Mouse (Mus musculus) MEL (cell line): ENCODE data around the gene Lcn2.

ENCODE experiments used
- CHD2 ChIP-seq: IDR thresholded peaks from 2 replicates; pipeline ENCODE4 v1.6.1; 2011; ENCODE audit warnings: low read length, improper control_type of control experiment
- CTCF ChIP-seq, 3 experiments: IDR thresholded peaks in 2 of 3; conservative IDR thresholded peaks in 1 of 3; 2 replicates each; pipeline ENCODE4 v1.5.1; 2011 to 2012; ENCODE audit warnings: low read length in 3 of 3, low read depth in 2 of 3, mild to moderate bottlenecking in 2 of 3, improper control_type of control experiment in 1 of 3, inconsistent platforms in 1 of 3, mixed read lengths in 1 of 3, moderate library complexity in 1 of 3; ENCODE audit not compliant: control insufficient read depth in 1 of 3, insufficient read depth in 1 of 3, poor library complexity in 1 of 3, severe bottlenecking in 1 of 3
- E2F4 ChIP-seq: IDR thresholded peaks from 2 replicates; pipeline ENCODE4 v1.6.1; 2011; ENCODE audit warnings: low read depth, low read length, improper control_type of control experiment, borderline replicate concordance
- EP300 ChIP-seq, 2 experiments: IDR thresholded peaks; 2 replicates each; pipeline ENCODE4 v1.6.1; 2011; ENCODE audit warnings: improper control_type of control experiment in 2 of 2, low read length in 2 of 2, low read depth in 1 of 2, mild to moderate bottlenecking in 1 of 2
- HCFC1 ChIP-seq: IDR thresholded peaks from 2 replicates; pipeline ENCODE4 v1.6.1; 2012; ENCODE audit warnings: low read depth, mild to moderate bottlenecking, inconsistent platforms, low read length, improper control_type of control experiment, moderate library complexity
- MAFK ChIP-seq: IDR thresholded peaks from 2 replicates; pipeline ENCODE4 v1.6.1; 2011; ENCODE audit warnings: low read depth, mild to moderate bottlenecking, low read length, improper control_type of control experiment, borderline replicate concordance
- MAZ ChIP-seq: IDR thresholded peaks from 2 replicates; pipeline ENCODE4 v1.6.1; 2012; ENCODE audit warnings: low read depth, mild to moderate bottlenecking, inconsistent platforms, low read length, improper control_type of control experiment
- POLR2A ChIP-seq, 2 experiments: IDR thresholded peaks; 2 replicates each; pipeline ENCODE4 v1.6.1; 2011 to 2012; ENCODE audit warnings: low read length in 2 of 2, mild to moderate bottlenecking in 2 of 2, control low read depth in 1 of 2, improper control_type of control experiment in 1 of 2, low read depth in 1 of 2, moderate library complexity in 1 of 2; ENCODE audit not compliant: control insufficient read depth in 1 of 2, insufficient read depth in 1 of 2, poor library complexity in 1 of 2
- RCOR1 ChIP-seq: IDR thresholded peaks from 2 replicates; pipeline ENCODE4 v1.6.1; 2012; ENCODE audit warnings: low read depth, mild to moderate bottlenecking, inconsistent platforms, low read length, improper control_type of control experiment
- TBP ChIP-seq: IDR thresholded peaks from 2 replicates; pipeline ENCODE4 v1.8.0; 2011; ENCODE audit warnings: low read depth, low read length, improper control_type of control experiment
- USF1 ChIP-seq: IDR thresholded peaks from 2 replicates; pipeline ENCODE4 v1.6.1; 2014; ENCODE audit warnings: low read depth, mild to moderate bottlenecking, inconsistent platforms, low read length, improper control_type of control experiment, moderate library complexity
- ZMIZ1 ChIP-seq: IDR thresholded peaks from 2 replicates; pipeline ENCODE4 v1.6.1; 2012; ENCODE audit warnings: low read depth, mild to moderate bottlenecking, inconsistent platforms, low read length, improper control_type of control experiment, moderate library complexity

DNA sequence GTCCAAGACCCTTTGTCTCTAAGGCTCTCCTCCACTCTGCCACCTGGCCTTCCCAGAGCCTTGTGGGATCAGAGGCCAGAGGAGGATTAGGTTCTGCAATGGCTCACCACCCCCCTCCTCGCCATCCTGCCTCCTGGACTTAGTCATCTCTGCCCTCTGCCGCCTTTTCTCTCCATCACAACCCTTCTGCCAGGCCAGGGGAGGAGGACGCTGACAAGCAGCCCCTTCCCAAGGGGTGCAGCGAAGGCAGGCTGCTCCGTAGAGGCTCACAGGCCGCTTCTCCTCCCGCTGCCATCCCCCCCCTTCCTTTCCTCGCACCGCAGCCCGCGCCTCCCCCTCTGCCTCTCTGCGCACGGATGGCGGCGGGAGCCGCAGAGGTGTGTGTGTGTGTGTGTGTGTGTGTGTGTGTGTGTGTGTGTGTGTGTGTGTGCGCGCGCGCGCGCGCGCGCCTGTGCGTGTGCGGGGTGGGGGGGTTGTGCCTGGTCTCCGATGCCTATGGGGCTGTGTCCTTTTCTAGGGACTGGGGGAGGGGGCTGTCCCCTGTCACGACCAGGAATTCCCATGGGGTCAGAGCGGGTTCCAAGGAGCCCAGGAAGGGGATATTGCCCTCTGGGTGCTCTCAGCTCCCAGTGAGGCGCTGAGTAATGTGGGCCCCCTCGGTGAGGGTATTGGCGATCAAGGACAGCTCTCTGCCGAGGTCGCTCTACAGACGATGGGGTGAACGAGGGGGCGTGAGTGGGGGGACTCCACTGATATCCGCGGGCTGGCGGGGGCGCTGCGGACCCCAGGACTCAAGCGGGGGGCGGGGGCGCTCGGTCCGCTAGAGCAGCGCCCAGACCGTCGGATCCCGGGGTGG, 35.7 kb downstream of the Lcn2 start, which contains the start of gene Ciz1:
- TF ChIP-seq POLR2A (IDR thresholded peaks at IDR 0.05; ENCODE audit: control insufficient read depth in 1 of 2, insufficient read depth in 1 of 2, low read depth in 1 of 2, low read length in 2 of 2, poor library complexity in 1 of 2) (no peak), CTCF (IDR thresholded peaks at IDR 0.05 in 2 of 3, conservative IDR thresholded peaks at IDR 0.05 in 1 of 3; ENCODE audit: control insufficient read depth in 1 of 3, insufficient read depth in 1 of 3, low read depth in 2 of 3, low read length in 3 of 3, poor library complexity in 1 of 3, severe bottlenecking in 1 of 3) (no peak; a peak in 1 of 6 replicates), EP300 (IDR thresholded peaks at IDR 0.05; ENCODE audit: low read depth in 1 of 2, low read length in 2 of 2) (no peak), TBP (no peak), RCOR1 (no peak), MAZ (no peak), USF1 (no peak), ZMIZ1 (no peak), HCFC1 (no peak), E2F4 (no peak), MAFK (no peak), CHD2 (no peak)
